Mouse (Mus musculus) heart, adult 9 months (tissue): ENCODE measurements at regions not wholly inside any gene's neighbourhood (a gene's known extent, or its start where the extent isn't known, plus 50 kb on each side); places are given as distances from the start of the nearest gene placed in this dataset.
A peak's percentile ranks its signal among the peaks of the same experiment; 100 is the strongest.

Experiments used
- DNase-seq, 2 experiments: peaks; one replicate each; pipeline ENCODE4 v3.0.0; 2022; ENCODE audit warnings: low spot score in 2 of 2

DNA sequence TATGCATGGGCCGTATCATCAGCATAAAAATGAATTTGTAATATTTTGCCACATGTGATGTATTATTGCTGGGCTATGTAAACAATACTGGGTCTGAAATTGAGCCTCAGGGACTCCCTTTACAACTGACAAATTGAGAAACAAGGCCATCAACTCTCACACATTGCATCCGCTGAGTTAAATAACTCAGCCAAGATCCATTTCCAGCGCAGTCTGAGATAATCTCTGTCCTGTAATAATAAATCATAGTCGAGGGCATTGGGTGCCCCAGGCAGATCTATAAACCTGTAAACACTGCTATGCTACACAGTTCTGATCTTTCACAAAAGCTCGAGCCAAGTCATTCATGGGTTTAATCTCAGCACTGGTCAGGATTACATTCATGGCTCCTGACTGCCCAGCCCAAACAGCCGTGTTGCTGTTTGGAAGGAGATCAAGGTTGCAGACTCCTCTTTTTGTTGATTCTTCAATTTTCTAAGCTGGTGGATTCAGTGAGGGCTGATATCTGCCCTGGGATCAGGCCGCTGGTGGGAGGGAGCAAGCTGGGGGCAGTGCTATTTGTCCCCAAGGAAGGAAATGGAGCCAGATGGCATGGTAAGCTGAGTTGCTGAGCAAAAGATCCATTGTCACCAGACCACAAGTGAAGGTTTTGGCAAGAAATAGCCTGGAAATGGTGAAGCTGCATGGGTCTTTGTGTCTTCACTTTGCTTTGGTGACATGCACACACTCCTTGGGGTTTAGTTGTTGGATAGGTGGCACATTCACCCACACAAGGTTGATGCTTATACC, 160.0 kb upstream of the Bmper start:
- DNase-seq: no peak

DNA sequence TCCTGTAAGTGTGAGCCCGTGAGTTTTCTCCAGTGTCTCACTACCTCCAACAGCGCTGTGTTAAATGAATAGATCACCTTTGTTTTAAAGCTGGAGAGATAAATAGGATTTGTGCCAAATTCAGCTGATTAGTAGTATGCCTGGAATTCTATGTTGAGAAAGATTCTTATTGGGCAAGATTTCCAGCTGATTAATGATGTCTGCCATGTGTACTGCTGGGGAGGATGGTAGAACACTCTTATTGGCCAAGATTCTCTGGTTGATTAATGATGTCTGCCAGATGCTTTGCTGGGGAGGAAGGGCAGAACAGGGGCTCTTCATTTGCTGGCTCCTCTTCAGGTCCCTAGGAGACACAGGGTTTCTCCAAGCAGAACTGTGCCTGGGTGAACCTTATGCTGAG, 158.9 kb upstream of the Bmper start:
- DNase-seq: no peak

DNA sequence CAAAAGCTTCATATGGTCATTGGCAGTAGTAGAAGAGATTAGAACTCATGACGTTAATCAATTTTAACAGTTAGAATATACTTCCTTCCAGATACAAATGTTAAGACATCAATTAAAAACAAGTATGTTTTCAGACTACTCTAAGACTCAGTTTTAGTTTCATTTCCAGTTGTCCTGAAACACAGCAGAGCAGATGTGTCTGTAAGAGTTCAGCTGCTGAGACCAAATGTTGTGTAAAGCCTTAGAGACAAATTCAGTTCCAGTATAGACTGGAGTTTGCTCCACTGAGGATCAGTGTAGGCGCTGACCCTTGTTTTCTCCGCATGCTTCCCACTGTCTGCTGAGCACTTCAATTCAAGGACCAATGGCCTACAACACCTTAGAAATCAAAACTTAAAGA, 158.1 kb upstream of the Bmper start:
- no peak for DNase-seq

GRCm38 (mm10) chr9:23068101-23068791, 154.6 kb upstream of the Bmper start:
- DNase-seq: no peak

GRCm38 (mm10) chr9:23069161-23069560, 153.7 kb upstream of the Bmper start:
- DNase-seq: no peak

DNA sequence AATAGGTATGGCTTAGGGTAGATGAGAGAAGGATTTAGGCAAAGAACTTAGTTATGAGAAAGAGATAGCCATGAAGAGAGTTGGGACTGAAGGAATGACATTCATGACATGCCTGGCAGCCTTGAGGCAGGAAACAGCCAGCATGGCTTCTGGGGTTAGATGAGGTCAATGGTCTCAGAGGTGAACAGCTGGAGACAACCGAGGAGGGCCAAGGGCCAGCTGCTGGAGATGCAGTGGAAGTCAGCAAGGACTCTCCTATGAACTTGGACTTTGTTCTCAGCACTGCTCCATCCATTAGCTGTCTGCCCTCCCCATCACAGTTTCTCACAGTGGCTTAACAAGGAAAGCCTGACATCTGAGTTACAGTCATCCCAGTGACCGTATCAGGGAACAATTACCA, 151.9 kb upstream of the Bmper start:
- peak; percentile 77 to 79 for DNase-seq

DNA sequence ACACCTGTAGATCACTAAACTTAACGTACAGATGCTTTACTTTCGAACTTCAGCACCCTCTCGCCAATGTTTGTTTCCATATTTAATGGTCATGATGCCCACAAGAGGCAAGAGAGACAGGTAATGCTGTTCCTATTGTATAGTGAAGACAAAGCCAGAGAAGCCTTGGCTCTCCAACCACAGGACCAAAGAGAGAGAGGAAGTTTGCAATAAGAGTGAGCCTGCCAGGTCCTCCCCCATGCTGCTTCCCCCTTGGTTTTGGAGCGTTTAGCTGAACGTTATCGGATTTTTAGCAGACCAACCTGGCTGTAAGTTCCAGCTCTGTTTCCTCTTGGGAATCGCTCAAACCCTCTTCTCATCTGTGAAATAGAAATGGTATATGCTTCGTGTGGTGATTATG, 150.1 kb upstream of the Bmper start:
- DNase-seq: no peak

DNA sequence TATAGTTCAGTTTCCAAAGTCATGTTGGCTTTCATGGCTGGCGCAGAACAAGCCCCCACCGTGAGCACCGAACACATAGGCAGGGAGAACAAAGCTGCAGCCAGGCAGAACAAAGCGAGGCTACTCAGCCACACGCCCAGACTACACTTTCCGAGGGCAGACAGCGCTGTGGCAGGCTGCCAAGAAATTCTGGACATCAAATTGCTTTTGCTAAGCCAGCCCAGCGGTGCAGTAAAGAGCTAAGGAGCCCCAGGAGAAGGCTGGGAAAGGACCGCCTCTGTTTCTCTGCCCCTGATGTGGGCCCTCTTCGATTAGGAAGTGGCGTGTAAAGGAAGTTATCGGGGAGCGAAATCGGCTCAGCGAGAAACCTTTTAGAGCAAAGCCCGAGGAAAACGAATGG, 139.3 kb upstream of the Bmper start:
- peak; percentile 49 to 83 for DNase-seq

- DNase-seq: no peak
Observed at GRCm38 (mm10) chr9:23089339-23089738, 133.5 kb upstream of the Bmper start.

GRCm38 (mm10) chr9:23097134-23097789, 125.6 kb upstream of the Bmper start:
- DNase-seq: no peak

DNA sequence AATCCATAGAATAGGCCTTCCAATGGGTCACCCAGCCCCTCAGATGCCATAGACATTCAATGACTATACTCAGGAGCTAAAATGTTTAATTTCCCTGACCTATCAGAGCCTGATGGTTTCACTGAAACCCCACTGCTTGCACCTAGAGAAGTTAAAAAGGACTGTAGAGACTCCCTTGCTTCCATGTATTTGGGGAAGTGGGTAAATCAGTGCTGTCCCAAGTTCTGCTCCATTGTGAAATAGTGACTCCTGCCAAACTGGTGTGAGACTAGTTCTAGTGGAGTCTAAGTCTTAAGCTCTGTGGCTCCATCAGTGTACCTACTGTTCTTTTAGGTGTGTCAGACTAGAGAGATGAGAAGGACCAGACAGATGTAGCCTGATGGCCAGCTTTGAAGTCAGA, 121.3 kb upstream of the Bmper start:
- DNase-seq: no peak

GRCm38 (mm10) chr9:23101990-23102796, 120.7 kb upstream of the Bmper start:
- DNase-seq: no peak

DNA sequence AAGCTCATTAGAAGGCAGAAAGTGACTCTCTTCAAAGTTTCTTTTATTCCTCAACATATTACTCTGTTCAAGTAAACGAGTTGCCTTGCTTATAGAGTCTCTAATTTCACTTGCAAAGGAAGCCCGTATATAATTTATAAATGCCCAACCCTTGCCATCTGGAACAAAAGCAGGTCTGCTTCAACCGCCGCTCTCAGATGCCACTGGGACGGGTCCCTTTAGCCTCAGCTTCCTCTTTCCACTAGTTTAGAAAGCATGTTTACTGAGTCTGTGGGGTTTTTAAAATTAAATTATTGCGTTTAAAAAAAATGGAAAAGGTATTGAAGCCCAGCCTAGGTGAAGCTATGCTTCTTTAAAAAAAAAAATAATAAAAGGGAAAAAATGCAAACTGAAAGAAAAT, 111.4 kb upstream of the Bmper start:
- DNase-seq: no peak

DNA sequence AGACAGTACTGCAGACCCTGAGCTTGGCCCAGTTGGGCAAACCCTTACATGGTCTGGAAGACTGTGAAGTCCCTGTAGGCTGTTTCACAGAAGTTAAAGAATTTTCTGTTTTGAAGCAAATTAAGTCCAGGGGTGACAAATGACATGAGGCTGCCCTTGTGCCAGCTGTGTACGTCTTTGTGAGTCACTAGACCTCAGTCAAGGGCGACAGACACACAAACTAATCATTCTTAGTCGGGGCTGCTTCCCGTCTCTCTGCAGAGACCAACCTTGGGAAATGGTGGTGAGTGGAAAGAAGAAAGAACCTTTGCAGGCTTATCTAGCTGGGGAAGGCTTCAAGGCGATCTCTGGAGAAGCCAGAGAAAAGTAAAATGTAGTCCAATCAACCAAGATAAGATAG, 107.8 kb upstream of the Bmper start:
- DNase-seq: no peak

GRCm38 (mm10) chr9:23115540-23115939, 107.3 kb upstream of the Bmper start:
- DNase-seq: no peak

GRCm38 (mm10) chr9:23116311-23116710, 106.6 kb upstream of the Bmper start:
- no peak for DNase-seq

GRCm38 (mm10) chr9:23119811-23120210, 103.1 kb upstream of the Bmper start:
- no peak for DNase-seq

DNA sequence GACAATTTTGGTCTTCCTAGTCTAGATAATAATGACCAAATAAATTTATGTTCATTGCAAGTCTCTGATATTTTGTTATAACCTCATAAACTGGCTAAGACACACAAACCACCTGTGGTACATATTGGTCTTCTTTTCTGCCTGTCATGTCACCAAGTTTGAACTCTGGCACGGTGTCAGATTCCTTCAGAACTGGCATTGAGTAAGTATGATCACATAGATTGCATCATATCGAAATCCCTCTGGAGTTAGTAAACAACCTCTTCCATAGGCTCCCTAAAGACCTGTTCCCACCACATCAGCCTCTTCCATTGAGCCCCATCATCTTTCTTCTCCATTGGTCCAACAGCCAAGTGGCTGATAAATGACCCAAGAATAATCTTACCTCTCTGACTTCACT, 102.1 kb upstream of the Bmper start:
- no peak for DNase-seq

DNA sequence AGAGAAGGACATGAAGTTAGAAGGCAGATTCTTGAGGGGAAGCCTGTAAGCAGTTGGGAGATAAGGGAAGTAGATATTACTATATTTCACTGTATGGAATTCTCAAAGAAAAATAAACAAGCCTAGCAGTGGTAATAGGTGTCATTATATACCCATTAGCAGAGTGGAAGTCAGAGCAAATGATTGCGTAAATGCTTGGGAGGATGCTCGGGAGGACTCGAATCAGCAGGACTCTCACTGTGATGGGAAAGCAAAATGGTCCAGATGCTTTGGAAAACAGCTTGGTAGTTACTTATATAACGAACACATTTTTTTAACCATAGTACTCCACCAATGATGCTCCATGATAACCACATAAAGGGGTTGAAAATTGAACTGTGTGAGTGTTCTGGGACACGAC, 100.4 kb upstream of the Bmper start:
- DNase-seq: no peak

GRCm38 (mm10) chr9:23123452-23123851, 99.4 kb upstream of the Bmper start:
- no peak for DNase-seq

GRCm38 (mm10) chr9:23125761-23126704, 96.8 kb upstream of the Bmper start:
- DNase-seq: no peak
